ENCODE assay signal across 8 mouse cellular contexts in genomic region chr11:88148638-88149279, GRCm38 (mm10). TPM values are rescaled to one million over a fixed set of nuclear protein-coding genes. Genes with fewer than 3 reads are reported as not detected.
DNase-seq lines count a peak whose midpoint lies in the region; ATAC-seq lines count a peak whose summit lies in the region.

No protein-coding gene starts in this region.

- H3K4me1 ChIP-seq in forebrain, embryonic 11.5 days (replicated peaks; ENCODE audit: control insufficient read depth, insufficient read depth, low read length) = peaks cover 29% of the 10 kb centered on the region
- peaks cover 21% of the 10 kb centered on the region for H3K4me1 ChIP-seq in midbrain, embryonic 16.5 days (ENCODE audit: control insufficient read depth, insufficient read depth, low read length)

- peak overlapping the region; percentile 5; the same call in 1 of the 2 replicates for H3K9ac ChIP-seq in forebrain, embryonic 11.5 days (ENCODE audit: low read length)
- H3K9ac ChIP-seq in midbrain, embryonic 16.5 days (ENCODE audit: low read depth, low read length) = no peak overlapping the region

- H3K36me3 ChIP-seq in forebrain, embryonic 11.5 days (ENCODE audit: control insufficient read depth, insufficient read depth, low read length) = no peaks in the 10 kb centered on the region
- H3K36me3 ChIP-seq in midbrain, embryonic 16.5 days (ENCODE audit: control insufficient read depth, insufficient read depth, low read length) = no peaks in the 10 kb centered on the region

- H3K4me3 ChIP-seq in forebrain, embryonic 11.5 days (ENCODE audit: low read depth, low read length) = no peak overlapping the region
- H3K4me3 ChIP-seq in midbrain, embryonic 16.5 days (ENCODE audit: low read depth, low read length) = no peak overlapping the region

- peak; percentile 38; the same call in 1 of the 2 replicates for ATAC-seq in frontal cortex, adult (ENCODE audit: low TSS enrichment)
- 0 out of 2 replicates have a peak, but pooled peaks have one; percentile 42 for ATAC-seq in forebrain, embryonic 11.5 days (replicated peaks; ENCODE audit: low FRiP score)
- ATAC-seq in midbrain, embryonic 16.5 days = peak; percentile 29; the same call in 1 of the 2 replicates
- no peak for ATAC-seq in megakaryocyte-erythroid progenitor cell, adult 5-6 weeks (replicated peaks; ENCODE audit: low FRiP score, low TSS enrichment, poor library complexity, severe bottlenecking)

- 0 out of 2 replicates have a peak overlapping the region, but pooled peaks have one; percentile 15 for H3K4me2 ChIP-seq in forebrain, embryonic 11.5 days (ENCODE audit: low read depth, low read length, severe bottlenecking)
- no peak overlapping the region for H3K4me2 ChIP-seq in midbrain, embryonic 16.5 days (ENCODE audit: low read length)

- DNase-seq in frontal cortex, postnatal 25 days (ENCODE audit: low spot score in 2 of 2) = no peak
- DNase-seq in adrenal gland, postnatal 36 days = peak; percentile 55 to 58
- DNase-seq in forebrain, embryonic 11.5 days (ENCODE audit: low spot score) = peak; percentile 64
- peak; percentile 37 for DNase-seq in heart, postnatal 25 days (ENCODE audit: low spot score)
- peak; percentile 64 to 67 for DNase-seq in kidney, postnatal 36 days

- 6% methylated on average over 11 of the region's 11 CpGs for WGBS in forebrain, embryonic 11.5 days
- 7% methylated on average over 11 of the region's 11 CpGs for WGBS in midbrain, embryonic 16.5 days

- intact Hi-C loops in heart, postnatal 25 days (cut with DNase I) = no loop called here

- H3K27me3 ChIP-seq in forebrain, embryonic 11.5 days (ENCODE audit: control insufficient read depth, insufficient read depth, low read length) = no peaks in the 10 kb centered on the region
- H3K27me3 ChIP-seq in midbrain, embryonic 16.5 days (ENCODE audit: control insufficient read depth, insufficient read depth, low read depth, low read length) = no peaks in the 10 kb centered on the region

- peak overlapping the region; percentile 64 for H3K27ac ChIP-seq in forebrain, embryonic 11.5 days (ENCODE audit: low read depth, low read length)
- peak overlapping the region; percentile 65 for H3K27ac ChIP-seq in midbrain, embryonic 16.5 days (ENCODE audit: low read length)

- no peaks in the 10 kb centered on the region for H3K9me3 ChIP-seq in forebrain, embryonic 11.5 days (ENCODE audit: control insufficient read depth, low read length)
- H3K9me3 ChIP-seq in midbrain, embryonic 16.5 days (replicated peaks; ENCODE audit: control insufficient read depth, low read length, poor library complexity, severe bottlenecking) = no peaks in the 10 kb centered on the region

RNA-seq across cellular contexts. Expression of gene Cuedc1, which starts 50.9 kb away (rescaled TPM):
- total RNA-seq in adrenal gland, postnatal 36 days (2021) = 10 to 100 TPM; 46.9 to 53.4 TPM
- 26.2 and 29.0 TPM in 2 replicates for polyA plus RNA-seq in forebrain, embryonic 11.5 days (2014; fragmentation: Nextera tagmentation; extraction: Ambion mirVana)
- total RNA-seq in heart, postnatal 25 days (2021) = 10 to 100 TPM; 50.4 to 55.1 TPM
- polyA plus RNA-seq in midbrain, embryonic 16.5 days (2015; fragmentation: Nextera tagmentation; extraction: Ambion mirVana) = 46.1 and 54.7 TPM in 2 replicates
- 1.7 and 2.3 TPM in 2 replicates for total RNA-seq in megakaryocyte-erythroid progenitor cell, adult 5-6 weeks (2014; fragmentation: Nextera tagmentation)
- 0.19 and 2.8 TPM in 2 replicates for total RNA-seq in megakaryocyte-erythroid progenitor cell, adult 5-6 weeks (2017)

RNA-seq across cellular contexts. Expression of gene Mrps23, which starts 55.4 kb away (rescaled TPM):
- 100 to 1,000 TPM; 151 to 216 TPM for total RNA-seq in adrenal gland, postnatal 36 days (2021)
- 70.8 and 71.7 TPM in 2 replicates for polyA plus RNA-seq in forebrain, embryonic 11.5 days (2014; fragmentation: Nextera tagmentation; extraction: Ambion mirVana)
- total RNA-seq in heart, postnatal 25 days (2021) = 100 to 1,000 TPM; 301 to 306 TPM
- 65.4 and 66.9 TPM in 2 replicates for polyA plus RNA-seq in midbrain, embryonic 16.5 days (2015; fragmentation: Nextera tagmentation; extraction: Ambion mirVana)
- total RNA-seq in megakaryocyte-erythroid progenitor cell, adult 5-6 weeks (2014; fragmentation: Nextera tagmentation) = 78.6 and 78.8 TPM in 2 replicates
- 58.9 and 154 TPM in 2 replicates for total RNA-seq in megakaryocyte-erythroid progenitor cell, adult 5-6 weeks (2017)

Comparison
In these comparisons a context has a peak if more than half of its experiments do, and no peak if none do; other contexts are left out.
1. DNase-seq: peak in adrenal gland, postnatal 36 days (2 of 2), forebrain, embryonic 11.5 days (single experiment), heart, postnatal 25 days (single experiment) and kidney, postnatal 36 days (2 of 2); none in frontal cortex, postnatal 25 days (0 of 2).
2. RNA of gene Cuedc1, which starts 50.9 kb away (total RNA-seq): 50.4 to 55.1 TPM in heart, postnatal 25 days and 46.9 to 53.4 TPM in adrenal gland, postnatal 36 days; 0.19 to 2.8 TPM in megakaryocyte-erythroid progenitor cell, adult 5-6 weeks; every median in the first group is over 10 times any median in the second.